Mouse (Mus musculus): ENCODE measurements at regions not wholly inside any gene's neighbourhood (a gene's known extent, or its start where the extent isn't known, plus 50 kb on each side); places are given as distances from the start of the nearest gene placed in this dataset.

DNA sequence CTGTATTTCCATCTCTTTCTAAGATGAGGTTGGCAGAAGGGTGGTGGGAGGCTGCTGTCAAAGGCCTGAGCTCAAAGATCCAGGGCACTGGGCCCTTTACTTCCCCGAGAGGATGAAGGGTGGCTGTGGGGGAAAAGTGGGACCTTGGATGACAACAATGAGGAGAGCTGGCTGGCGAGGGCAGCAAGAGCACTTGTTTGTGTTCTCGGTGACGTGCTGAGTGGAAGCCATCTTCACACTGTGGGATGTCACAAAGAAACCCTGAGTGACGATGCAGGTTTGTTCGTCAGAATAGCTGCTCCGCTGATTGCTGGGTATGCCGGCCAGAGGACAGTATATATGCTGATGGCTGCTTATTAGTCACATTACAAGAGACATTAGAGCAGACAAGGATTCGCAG lies 308.0 kb downstream of the Rnf144b start:
- TF ChIP-seq CTCF (IDR thresholded peaks at IDR 0.05; ENCODE audit: insufficient read depth, low read length) (no peak), POLR2A (IDR thresholded peaks at IDR 0.05; ENCODE audit: borderline replicate concordance, extremely low read depth, low read depth, low read length) (no peak)
